Mouse (Mus musculus) heart, adult 2 months (tissue): Measurements from ENCODE around the gene Adprhl2.

ENCODE experiments used
- CTCF ChIP-seq: fragments of 200-600 bp; IDR thresholded peaks from 2 replicates; pipeline ENCODE4 v1.8.1; 2022; ENCODE audit warnings: antibody characterized with exemption, mild to moderate bottlenecking, moderate library complexity
- EP300 ChIP-seq: fragments of 200-500 bp; IDR thresholded peaks from 2 replicates; pipeline ENCODE4 v1.6.1; 2011; ENCODE audit warnings: low read depth, low read length, control low read depth; ENCODE audit not compliant: insufficient read depth
- POLR2A ChIP-seq: fragments of 200-500 bp; IDR thresholded peaks from 2 replicates; pipeline ENCODE4 v1.6.1; 2011; ENCODE audit warnings: mild to moderate bottlenecking, low read depth, low read length, control low read depth; ENCODE audit not compliant: insufficient read depth

- TF ChIP-seq CTCF (no peak), EP300 (no peak), POLR2A (no peak)
These were observed 19.8 kb downstream of the Adprhl2 start for GRCm38 (mm10) chr4:126301584-126302309.
